Mouse (Mus musculus) liver, adult 2 months (tissue): ENCODE measurements around the gene Ephb2. TPM values are rescaled to one million over a fixed set of nuclear protein-coding genes. Genes with fewer than 3 reads are reported as not detected.

Experiments
- DNase-seq: peaks from one replicate; pipeline ENCODE4 v3.0.0-alpha.2; 2011; ENCODE audit warnings: low read depth, low spot score; ENCODE audit errors: extremely low read depth
- H3K27ac ChIP-seq: fragments of 200-500 bp; replicated peaks from 2 replicates; pipeline ENCODE4 v1.5.1; 2012; ENCODE audit warnings: low read depth, mild to moderate bottlenecking, control low read depth, inconsistent platforms, low read length; ENCODE audit not compliant: insufficient read depth
- H3K27me3 ChIP-seq: fragments of 200-500 bp; 2 replicates; pipeline ENCODE4 v1.6.1; 2012; ENCODE audit warnings: mild to moderate bottlenecking, moderate library complexity, low read length, inconsistent platforms; ENCODE audit not compliant: control insufficient read depth, insufficient read depth
- H3K36me3 ChIP-seq: fragments of 200-500 bp; 2 replicates; pipeline ENCODE4 v1.6.1; 2012; ENCODE audit warnings: low read length, inconsistent platforms; ENCODE audit not compliant: control insufficient read depth, insufficient read depth
- H3K4me1 ChIP-seq: fragments of 200-500 bp; 2 replicates; pipeline ENCODE4 v1.6.1; 2011; ENCODE audit warnings: low read length; ENCODE audit not compliant: control insufficient read depth, insufficient read depth
- H3K4me3 ChIP-seq: fragments of 200-500 bp; 2 replicates; pipeline ENCODE4 v1.5.1; 2011; ENCODE audit warnings: low read depth, mild to moderate bottlenecking, control low read depth, low read length, moderate library complexity; ENCODE audit not compliant: insufficient read depth
- H3K79me2 ChIP-seq: fragments of 200-500 bp; 2 replicates; pipeline ENCODE4 v1.6.1; 2012; ENCODE audit warnings: inconsistent platforms, mild to moderate bottlenecking, low read length, moderate library complexity; ENCODE audit not compliant: control insufficient read depth, insufficient read depth
- H3K9ac ChIP-seq: fragments of 200-500 bp; 2 replicates; pipeline ENCODE4 v1.6.1; 2012; ENCODE audit warnings: low read depth, mild to moderate bottlenecking, control low read depth, inconsistent platforms, low read length
- CTCF ChIP-seq: fragments of 200-500 bp; IDR thresholded peaks from 2 replicates; pipeline ENCODE4 v1.5.1; 2011; ENCODE audit warnings: low read depth, low read length, control low read depth
- POLR2A ChIP-seq: fragments of 200-500 bp; IDR thresholded peaks from 2 replicates; pipeline ENCODE4 v1.6.1; 2011; ENCODE audit warnings: low read length, control low read depth; ENCODE audit not compliant: insufficient read depth; ENCODE audit errors: extremely low read depth
- WGBS: fragments of 180-500 bp; shearing (Covaris S2); methylation state at CpG from one replicate; pipeline ENCODE4 v1.1.7; 2018; 5-methylcytosine and 5-hydroxymethylcytosine counted together
- polyA plus RNA-seq: library from polyadenylated mRNA; depleted of rRNA; stranded (reverse); fragments of >200 nt; gene quantifications from 2 replicates; pipeline ENCODE4 v1.2.3, GENCODE M21; 2012
- total RNA-seq: library from RNA; depleted of rRNA; stranded (reverse); fragments of >200 nt; gene quantifications from 2 replicates; pipeline ENCODE4 v1.2.3, GENCODE M21; 2014

Gene Ephb2
- total and polyA plus RNA-seq, 2 experiments: 0.18 to 0.37 TPM

DNA sequence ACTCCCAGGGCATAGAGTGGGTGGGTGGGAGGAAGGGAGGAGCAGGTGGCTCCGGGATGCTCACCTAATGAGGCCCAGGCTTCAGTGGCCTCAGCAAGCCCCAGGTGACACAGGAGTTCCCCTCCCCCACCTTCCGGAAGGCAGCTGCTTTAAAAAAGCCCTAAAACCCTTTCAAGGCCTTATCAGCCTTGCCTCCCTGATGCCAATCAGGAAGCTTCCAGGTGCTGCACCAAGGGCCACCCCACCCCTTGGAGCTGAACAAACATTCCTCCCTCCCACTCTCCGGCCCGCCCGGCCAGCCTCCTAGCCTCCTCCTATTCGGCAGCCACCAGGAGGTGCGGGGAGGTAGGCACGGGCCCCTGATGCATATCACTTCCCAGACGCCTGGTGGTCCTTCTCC lies 6.0 kb downstream of the Ephb2 start:
- Histone ChIP-seq H3K79me2 (no peaks in the 10 kb centered on the region), H3K27me3 (0 out of 2 replicates have a peak, but pooled peaks cover 8% of the 10 kb centered on the region), H3K4me3 (no peak overlapping the region), H3K4me1 (no peaks in the 10 kb centered on the region), H3K36me3 (no peaks in the 10 kb centered on the region), H3K27ac (no peak overlapping the region), H3K9ac (no peak overlapping the region)
- no peak for DNase-seq
- WGBS: 24% methylated on average over 9 of the region's 9 CpGs
- TF ChIP-seq CTCF (no peak), POLR2A (no peak)

DNA sequence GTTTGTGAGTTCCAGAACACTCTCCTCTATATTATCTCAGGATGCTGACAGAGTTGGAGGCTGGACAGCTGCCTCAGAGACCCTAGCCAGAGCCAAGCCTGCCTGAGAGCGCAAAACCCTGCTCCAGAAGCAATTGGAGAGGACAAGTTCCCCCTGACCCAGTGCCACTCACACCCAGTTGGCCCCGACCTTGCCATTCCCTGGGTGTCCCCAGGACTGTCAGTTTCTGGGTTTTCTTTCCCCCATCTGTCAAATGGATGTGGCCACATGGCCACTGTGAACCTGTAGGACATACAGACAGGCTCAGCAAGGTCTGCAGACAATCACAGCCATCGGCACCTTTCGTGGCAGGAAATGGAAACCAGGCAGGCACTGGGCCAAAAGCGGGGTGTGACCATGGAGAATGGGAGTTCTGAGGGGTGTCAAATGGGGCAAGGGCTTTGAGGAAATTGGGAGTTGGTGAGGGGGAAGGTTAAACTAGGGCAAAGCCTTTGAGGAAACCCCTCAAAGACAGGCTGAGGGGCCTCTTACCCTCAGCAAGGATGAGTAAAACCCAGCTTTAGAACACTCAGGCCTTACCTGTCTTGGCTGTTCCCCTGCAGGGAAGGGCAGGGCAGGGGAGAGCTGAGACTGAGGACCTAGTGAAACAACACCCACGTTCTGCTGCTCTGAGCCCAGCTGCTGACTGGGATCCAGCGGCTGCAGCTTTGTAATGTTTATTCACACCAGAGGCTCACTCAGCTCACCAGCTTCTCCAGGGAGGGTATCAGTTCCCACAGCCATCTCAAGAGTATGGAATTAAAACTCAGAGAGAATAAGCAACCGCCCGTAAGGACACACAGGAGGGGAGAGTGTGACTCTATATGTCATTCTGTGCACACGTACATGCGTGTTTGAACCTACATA lies 6.9 kb downstream of the Ephb2 start:
- no peaks in the 10 kb centered on the region for H3K4me1 ChIP-seq
- no peaks in the 10 kb centered on the region for H3K36me3 ChIP-seq
- no peaks in the 10 kb centered on the region for H3K79me2 ChIP-seq
- no peak overlapping the region for H3K27ac ChIP-seq
- 49% methylated on average over 11 of the region's 11 CpGs for WGBS
- TF ChIP-seq POLR2A: no peak
- no peak for TF ChIP-seq CTCF
- 0 out of 2 replicates have a peak, but pooled peaks cover 4% of the 10 kb centered on the region for H3K27me3 ChIP-seq
- no peak overlapping the region for H3K4me3 ChIP-seq
- DNase-seq: no peak
- H3K9ac ChIP-seq: no peak overlapping the region

DNA sequence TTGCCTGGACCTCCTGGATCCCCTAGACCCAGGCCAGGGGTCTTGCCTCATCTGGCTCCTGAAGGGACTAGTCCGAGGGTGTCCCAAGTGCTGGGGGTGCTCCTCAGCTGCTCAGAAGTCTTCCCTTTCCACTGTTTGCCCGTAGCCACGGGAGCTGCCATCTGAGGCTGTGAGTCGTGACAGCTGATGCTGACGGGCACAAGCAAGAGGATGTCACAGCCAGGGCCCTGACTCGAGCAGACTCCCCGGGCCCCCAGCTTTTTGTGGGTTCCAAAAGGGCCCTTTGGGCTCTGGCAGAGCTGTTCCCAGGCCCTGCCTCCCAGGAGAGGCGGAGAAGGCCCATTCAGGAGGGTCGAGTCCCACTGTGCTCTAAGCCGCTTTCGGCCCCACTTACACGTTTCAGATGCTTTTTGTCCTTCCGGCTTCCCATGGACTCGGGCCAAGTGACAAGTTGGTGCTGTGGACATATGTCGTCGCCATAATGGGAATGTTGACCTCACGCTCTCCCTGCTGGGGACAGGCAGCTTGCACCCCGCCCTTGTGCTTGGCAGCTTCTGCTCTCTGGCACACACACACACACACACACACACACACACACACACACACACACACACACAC lies 10.7 kb downstream of the Ephb2 start:
- Histone ChIP-seq H3K4me3 (no peak overlapping the region), H3K27me3 (no peaks in the 10 kb centered on the region), H3K36me3 (no peaks in the 10 kb centered on the region), H3K9ac (no peak overlapping the region), H3K79me2 (no peaks in the 10 kb centered on the region), H3K27ac (no peak overlapping the region), H3K4me1 (no peaks in the 10 kb centered on the region)
- 71% methylated on average over 18 of the region's 18 CpGs for WGBS
- no peak for TF ChIP-seq POLR2A
- TF ChIP-seq CTCF: no peak
- no peak for DNase-seq

DNA sequence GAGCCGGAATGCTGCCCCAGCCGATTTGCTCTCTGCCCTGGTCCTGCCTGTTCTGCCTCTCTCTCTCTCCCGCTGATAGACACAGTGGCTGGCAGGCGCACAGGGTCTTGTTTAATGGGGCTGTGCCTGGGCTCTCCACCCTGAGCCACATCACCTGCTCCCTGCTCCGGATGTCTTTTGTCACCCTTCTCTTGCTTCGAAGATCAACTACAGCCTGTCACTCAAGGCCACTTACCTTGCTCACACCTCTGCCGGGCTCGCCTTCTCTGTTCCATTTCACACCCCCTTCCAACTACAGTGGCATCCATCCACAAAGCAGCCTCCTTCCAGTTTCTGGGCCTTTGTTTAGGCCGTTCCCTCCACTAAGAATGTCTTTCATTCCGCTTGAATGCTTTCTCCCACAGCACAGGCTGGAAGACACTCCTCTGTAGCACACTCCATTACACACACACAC lies 15.7 kb downstream of the Ephb2 start:
- 55% methylated on average over 10 of the region's 10 CpGs for WGBS
- DNase-seq: no peak
- Histone ChIP-seq H3K79me2 (no peaks in the 10 kb centered on the region), H3K4me1 (no peaks in the 10 kb centered on the region), H3K27me3 (no peaks in the 10 kb centered on the region), H3K27ac (no peak overlapping the region), H3K36me3 (no peaks in the 10 kb centered on the region), H3K9ac (no peak overlapping the region), H3K4me3 (no peak overlapping the region)
- no peak for TF ChIP-seq POLR2A
- TF ChIP-seq CTCF: no peak

DNA sequence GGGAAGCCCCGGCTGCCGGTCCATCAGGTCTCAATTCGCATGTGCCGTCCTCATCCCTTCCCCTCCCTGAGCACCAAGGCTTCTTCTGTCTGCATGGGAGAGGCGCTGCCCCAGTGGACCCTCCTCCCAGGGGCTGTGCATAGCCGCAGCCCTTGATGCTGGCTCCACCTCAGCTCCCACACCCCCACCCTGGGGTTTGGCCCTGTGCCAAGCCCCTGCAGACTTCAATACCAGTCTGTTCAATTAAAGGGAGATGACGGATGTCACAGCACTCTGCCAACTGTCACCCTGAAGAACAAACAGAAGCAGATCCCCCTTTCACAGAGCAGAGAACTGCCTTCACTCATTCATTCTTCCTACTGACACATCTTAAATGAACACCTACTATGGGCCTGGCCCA lies 19.1 kb downstream of the Ephb2 start:
- no peak overlapping the region for H3K4me3 ChIP-seq
- H3K36me3 ChIP-seq: no peaks in the 10 kb centered on the region
- no peaks in the 10 kb centered on the region for H3K79me2 ChIP-seq
- H3K27ac ChIP-seq: no peak overlapping the region
- no peak overlapping the region for H3K9ac ChIP-seq
- no peaks in the 10 kb centered on the region for H3K4me1 ChIP-seq
- no peak for DNase-seq
- 47% methylated on average over 7 of the region's 7 CpGs for WGBS
- no peaks in the 10 kb centered on the region for H3K27me3 ChIP-seq
- no peak for TF ChIP-seq CTCF
- no peak for TF ChIP-seq POLR2A

DNA sequence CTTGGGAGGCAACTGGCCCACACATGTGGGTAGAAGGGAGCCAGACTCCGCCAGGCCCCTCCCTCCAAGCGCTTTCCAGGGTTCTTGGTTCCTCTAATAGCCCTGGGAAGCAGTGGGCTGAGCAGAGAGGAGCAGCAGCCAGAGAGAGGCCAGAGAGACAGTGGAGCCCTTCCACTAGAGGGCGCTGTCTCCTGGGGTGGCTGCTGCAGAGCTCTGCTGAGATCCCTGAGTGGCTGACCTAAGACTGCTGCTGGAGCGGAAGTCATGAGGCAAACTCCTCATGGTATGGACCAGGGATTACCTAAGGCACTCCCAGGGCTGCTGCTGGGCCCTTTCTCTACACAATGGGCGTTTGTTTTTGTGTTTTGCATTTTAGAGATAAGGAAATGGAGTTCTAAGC lies 20.4 kb downstream of the Ephb2 start:
- Histone ChIP-seq H3K27ac (no peak overlapping the region), H3K79me2 (no peaks in the 10 kb centered on the region), H3K9ac (no peak overlapping the region), H3K4me3 (no peak overlapping the region), H3K36me3 (no peaks in the 10 kb centered on the region), H3K4me1 (no peaks in the 10 kb centered on the region), H3K27me3 (no peaks in the 10 kb centered on the region)
- WGBS: 65% methylated on average over 5 of the region's 5 CpGs
- DNase-seq: peak; percentile 1
- TF ChIP-seq CTCF: peak; percentile 75
- TF ChIP-seq POLR2A: no peak
